Mouse (Mus musculus) embryo, embryonic 11.5 days (tissue): Measurements from ENCODE around the gene Gna13.

Experiments
- DNase-seq: peaks from one replicate; pipeline ENCODE4 v3.0.0-alpha.2; 2012; ENCODE audit warnings: low read depth, low spot score

Gna13 gene

GRCm38 (mm10) chr11:109375412-109375811 lies 12.8 kb downstream of the Gna13 start:
- no peak for DNase-seq

GRCm38 (mm10) chr11:109376484-109377143 lies 14.0 kb downstream of the Gna13 start:
- no peak for DNase-seq

- DNase-seq, result no peak
Observed at GRCm38 (mm10) chr11:109377477-109377876, 14.8 kb downstream of the Gna13 start.

GRCm38 (mm10) chr11:109378051-109378450 lies 15.4 kb downstream of the Gna13 start:
- DNase-seq, result no peak

- DNase-seq, result no peak
Observed at GRCm38 (mm10) chr11:109380662-109381061, 18.0 kb downstream of the Gna13 start.

GRCm38 (mm10) chr11:109385296-109385695 lies 22.7 kb downstream of the Gna13 start:
- DNase-seq, result no peak

- DNase-seq, result no peak
Observed at GRCm38 (mm10) chr11:109389046-109389445, 26.4 kb downstream of the Gna13 start.

GRCm38 (mm10) chr11:109391200-109391599 lies 28.6 kb downstream of the Gna13 start:
- DNase-seq, result no peak

GRCm38 (mm10) chr11:109391760-109392159 lies 29.1 kb downstream of the Gna13 start:
- DNase-seq, result no peak

GRCm38 (mm10) chr11:109392601-109393000 lies 30.0 kb downstream of the Gna13 start:
- DNase-seq, result no peak

- no peak for DNase-seq
Observed at GRCm38 (mm10) chr11:109394758-109395157, 32.1 kb downstream of the Gna13 start.

- no peak for DNase-seq
Observed at GRCm38 (mm10) chr11:109395291-109395690, 32.7 kb downstream of the Gna13 start.

GRCm38 (mm10) chr11:109406431-109406830 lies 43.8 kb downstream of the Gna13 start:
- no peak for DNase-seq

- DNase-seq, result no peak
Observed at GRCm38 (mm10) chr11:109410197-109410980, 47.8 kb downstream of the Gna13 start.

GRCm38 (mm10) chr11:109413617-109414016 lies 51.0 kb downstream of the Gna13 start, which contains the start of gene 9930022D16Rik:
9930022D16Rik (plus strand) TSS chr11:109413917.
- no peak for DNase-seq

GRCm38 (mm10) chr11:109414802-109415201 lies 52.2 kb downstream of the Gna13 start:
- no peak for DNase-seq

- DNase-seq, result no peak
Observed at GRCm38 (mm10) chr11:109416709-109417420, 54.2 kb downstream of the Gna13 start.

- no peak for DNase-seq
Observed at GRCm38 (mm10) chr11:109417472-109418040, 54.9 kb downstream of the Gna13 start.

GRCm38 (mm10) chr11:109419461-109419860 lies 56.8 kb downstream of the Gna13 start:
- no peak for DNase-seq

- DNase-seq, result no peak
Observed at GRCm38 (mm10) chr11:109419961-109420566, 57.4 kb downstream of the Gna13 start.

GRCm38 (mm10) chr11:109420567-109420962 lies 57.9 kb downstream of the Gna13 start:
- no peak for DNase-seq

GRCm38 (mm10) chr11:109421205-109421604 lies 58.6 kb downstream of the Gna13 start:
- no peak for DNase-seq
